Mouse (Mus musculus) neural tube, embryonic 13.5 days (tissue): ENCODE measurements at regions not wholly inside any gene's neighbourhood (a gene's known extent, or its start where the extent isn't known, plus 50 kb on each side); places are given as distances from the start of the nearest gene placed in this dataset.

Source experiments
- ATAC-seq: fragments of 200-750 bp; cut with Nextera tagmentation; 2 replicates; pipeline ENCODE4 v1.8.0; 2017; ENCODE audit warnings: low read depth, mild to moderate bottlenecking, moderate TSS enrichment, moderate library complexity
- H3K27ac ChIP-seq: fragments of 300-500 bp; sonication (generic); replicated peaks from 2 replicates; pipeline ENCODE4 v1.5.1; 2015; ENCODE audit warnings: moderate library complexity, mild to moderate bottlenecking, inconsistent platforms
- H3K27me3 ChIP-seq: fragments of 300-500 bp; sonication (generic); 2 replicates; pipeline ENCODE4 v1.6.1; 2015; ENCODE audit warnings: mild to moderate bottlenecking, inconsistent platforms
- H3K36me3 ChIP-seq: fragments of 300-500 bp; sonication (generic); 2 replicates; pipeline ENCODE4 v1.6.1; 2015; ENCODE audit warnings: mild to moderate bottlenecking, inconsistent platforms
- H3K4me1 ChIP-seq: fragments of 300-500 bp; sonication (generic); replicated peaks from 2 replicates; pipeline ENCODE4 v1.6.1; 2015; ENCODE audit warnings: inconsistent platforms
- H3K4me2 ChIP-seq: fragments of 300-500 bp; sonication (generic); 2 replicates; pipeline ENCODE4 v1.6.1; 2015; ENCODE audit warnings: inconsistent platforms, mild to moderate bottlenecking, moderate library complexity
- H3K4me3 ChIP-seq: fragments of 300-500 bp; sonication (generic); 2 replicates; pipeline ENCODE4 v1.5.1; 2015; ENCODE audit warnings: mild to moderate bottlenecking, inconsistent platforms
- H3K9ac ChIP-seq: fragments of 300-500 bp; sonication (generic); 2 replicates; pipeline ENCODE4 v1.6.1; 2015; ENCODE audit warnings: moderate library complexity, mild to moderate bottlenecking, inconsistent platforms
- H3K9me3 ChIP-seq: fragments of 300-500 bp; sonication (generic); 2 replicates; pipeline ENCODE4 v1.6.1; 2016; ENCODE audit warnings: inconsistent platforms
- WGBS: fragments of 180-500 bp; shearing (Covaris S2); methylation state at CpG from one replicate; pipeline ENCODE4 v1.1.7; 2015; 5-methylcytosine and 5-hydroxymethylcytosine counted together

DNA sequence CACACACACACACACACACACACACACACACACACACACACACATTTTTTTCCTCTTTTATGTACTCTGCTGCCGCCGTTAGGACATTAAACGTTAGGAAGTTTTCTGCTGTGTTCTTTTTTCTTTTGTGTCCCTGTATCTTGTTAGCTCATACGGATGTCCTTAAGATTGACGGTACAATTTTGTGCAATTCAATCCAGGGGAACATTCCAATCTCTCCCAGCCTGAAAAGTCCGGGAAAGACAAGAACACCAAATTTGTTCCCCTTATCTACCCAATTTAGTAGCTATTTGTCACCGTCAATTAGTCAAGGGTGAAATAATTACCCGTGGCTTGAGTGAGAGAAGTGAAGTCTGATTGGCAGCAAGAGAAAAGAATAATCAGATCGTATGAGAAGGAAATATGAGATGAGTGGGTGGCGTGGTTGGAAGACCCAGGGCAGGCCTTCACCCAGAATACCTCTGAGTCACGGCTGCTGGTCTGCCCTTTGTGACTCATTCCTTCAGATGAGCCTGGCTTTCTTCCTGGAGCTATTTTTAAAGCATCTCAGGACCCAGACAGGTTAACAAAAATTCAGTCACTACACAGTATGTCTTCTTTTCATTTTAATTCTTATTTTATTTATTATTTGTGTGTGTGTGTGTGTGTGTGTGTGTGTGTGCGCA, 318.4 kb downstream of the Insig2 start:
- no peaks in the 10 kb centered on the region for H3K36me3 ChIP-seq
- WGBS, result 46% methylated on average over 12 of the region's 12 CpGs
- no peak overlapping the region for H3K4me2 ChIP-seq
- H3K4me3 ChIP-seq, result no peak overlapping the region
- no peak overlapping the region for H3K9ac ChIP-seq
- 0 out of 2 replicates have a peak, but pooled peaks cover 3% of the 10 kb centered on the region for H3K9me3 ChIP-seq
- no peaks in the 10 kb centered on the region for H3K4me1 ChIP-seq
- no peak overlapping the region for H3K27ac ChIP-seq
- no peak for ATAC-seq
- no peaks in the 10 kb centered on the region for H3K27me3 ChIP-seq

DNA sequence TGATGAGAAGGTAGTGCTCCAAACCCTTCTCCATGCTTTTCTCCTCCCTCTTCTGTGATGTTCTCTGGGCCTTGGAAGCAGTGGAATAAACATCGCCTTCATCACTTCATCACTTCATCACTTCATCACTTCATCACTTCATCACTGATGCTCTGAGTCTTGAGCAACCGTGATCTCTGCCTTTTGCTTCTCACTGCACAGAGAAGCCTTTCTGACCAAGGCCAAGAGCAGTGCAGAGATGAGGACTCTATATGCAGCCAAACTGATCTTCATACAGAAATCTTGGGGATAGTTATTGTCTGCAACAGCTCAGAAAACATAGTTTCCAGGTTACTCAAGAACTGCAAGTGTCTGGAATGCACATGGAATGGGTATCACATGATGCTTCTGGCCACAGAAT, 303.0 kb downstream of the Insig2 start:
- H3K9me3 ChIP-seq, result no peaks in the 10 kb centered on the region
- H3K4me2 ChIP-seq, result no peak overlapping the region
- 95% methylated on average over 2 of the region's 2 CpGs for WGBS

DNA sequence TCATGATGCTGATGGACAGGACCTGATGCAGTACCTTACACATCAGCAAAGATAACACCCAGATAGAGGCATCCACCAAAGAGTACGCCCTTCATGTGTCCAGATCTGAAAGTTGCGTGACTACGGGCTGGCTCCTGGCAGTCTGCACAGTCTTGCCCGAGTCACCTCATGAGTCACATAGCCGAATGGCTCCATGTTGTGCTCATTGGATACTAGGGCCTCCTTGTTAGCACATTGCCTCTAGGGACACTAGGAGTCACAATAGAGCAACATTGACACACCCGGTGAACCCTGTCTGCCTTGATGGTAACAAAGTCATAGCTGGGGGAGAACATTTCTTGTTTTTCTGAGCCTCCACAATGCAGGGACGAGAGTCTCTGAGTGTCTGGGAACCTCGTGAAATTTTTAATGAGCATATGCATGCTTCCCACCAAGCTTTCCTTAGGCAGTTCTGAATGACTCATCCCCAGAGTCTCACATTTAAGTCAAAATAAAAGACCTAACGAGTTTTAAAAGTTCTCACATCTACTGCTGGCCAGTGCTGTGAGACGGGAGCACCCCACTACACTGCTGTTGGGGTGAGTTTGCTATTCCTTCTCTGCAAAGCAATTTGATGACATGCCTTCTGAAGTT, 297.5 kb downstream of the Insig2 start:
- Histone ChIP-seq H3K9me3 (no peaks in the 10 kb centered on the region), H3K4me1 (no peaks in the 10 kb centered on the region), H3K4me3 (no peak overlapping the region), H3K4me2 (no peak overlapping the region), H3K27ac (no peak overlapping the region), H3K9ac (no peak overlapping the region), H3K36me3 (no peaks in the 10 kb centered on the region), H3K27me3 (0 out of 2 replicates have a peak, but pooled peaks cover 4% of the 10 kb centered on the region)
- 89% methylated on average over 10 of the region's 10 CpGs for WGBS
- no peak for ATAC-seq

More for the DNA sequence above, 303.0 kb downstream of the Insig2 start:
- Histone ChIP-seq H3K27me3 (no peaks in the 10 kb centered on the region), H3K4me3 (no peak overlapping the region), H3K36me3 (no peaks in the 10 kb centered on the region), H3K27ac (no peak overlapping the region), H3K4me1 (no peaks in the 10 kb centered on the region), H3K9ac (no peak overlapping the region)
- no peak for ATAC-seq

DNA sequence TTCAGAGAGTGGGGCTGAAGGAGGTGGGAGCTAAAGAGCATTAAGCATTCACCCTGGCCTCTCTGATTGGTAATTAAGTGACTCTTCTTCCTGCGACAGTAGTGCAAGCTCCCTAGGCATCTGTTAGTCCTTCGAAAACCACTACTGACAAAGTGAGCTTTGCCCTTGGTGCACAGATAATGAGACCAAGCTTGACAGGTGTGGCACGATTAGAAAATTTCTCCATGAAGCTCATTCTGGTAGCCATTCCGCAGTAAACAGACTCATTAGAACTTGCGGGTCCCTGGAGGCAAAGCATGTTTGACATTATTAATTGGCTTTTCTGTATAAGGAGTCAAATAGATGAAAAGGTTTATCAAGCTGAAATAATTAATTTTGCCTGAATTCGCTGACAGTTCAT, 285.8 kb downstream of the Insig2 start:
- Histone ChIP-seq H3K4me3 (no peak overlapping the region), H3K4me1 (peaks cover 11% of the 10 kb centered on the region), H3K27me3 (peaks cover 77% of the 10 kb centered on the region), H3K9me3 (no peaks in the 10 kb centered on the region), H3K4me2 (no peak overlapping the region), H3K36me3 (no peaks in the 10 kb centered on the region), H3K9ac (no peak overlapping the region), H3K27ac (no peak overlapping the region)
- WGBS, result 59% methylated on average over 6 of the region's 6 CpGs
- ATAC-seq, result no peak

DNA sequence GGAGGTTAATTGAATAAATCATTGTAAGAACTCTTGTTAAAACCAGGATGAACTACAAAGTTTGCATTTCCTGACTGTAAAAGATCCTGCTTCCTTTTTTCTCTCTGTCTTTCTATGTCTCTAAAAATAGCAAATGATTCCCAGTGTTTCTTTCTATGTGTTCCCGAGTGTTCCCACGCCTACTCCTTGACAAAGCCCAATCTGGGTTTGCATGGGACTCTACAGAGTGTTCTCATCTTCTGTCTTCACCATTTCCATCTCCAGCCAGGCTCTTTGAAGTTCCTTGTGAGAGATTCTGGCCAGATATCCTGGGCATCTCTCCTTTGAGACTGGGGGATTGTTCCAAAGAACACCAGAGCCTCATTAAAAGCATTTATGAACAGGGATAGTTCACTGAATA, 285.0 kb downstream of the Insig2 start:
- Histone ChIP-seq H3K4me3 (no peak overlapping the region), H3K9me3 (no peaks in the 10 kb centered on the region), H3K4me2 (no peak overlapping the region), H3K27ac (no peak overlapping the region), H3K4me1 (peaks cover 19% of the 10 kb centered on the region), H3K27me3 (peaks cover 79% of the 10 kb centered on the region), H3K9ac (no peak overlapping the region), H3K36me3 (no peaks in the 10 kb centered on the region)
- ATAC-seq, result no peak
- 79% methylated on average over 2 of the region's 2 CpGs for WGBS

DNA sequence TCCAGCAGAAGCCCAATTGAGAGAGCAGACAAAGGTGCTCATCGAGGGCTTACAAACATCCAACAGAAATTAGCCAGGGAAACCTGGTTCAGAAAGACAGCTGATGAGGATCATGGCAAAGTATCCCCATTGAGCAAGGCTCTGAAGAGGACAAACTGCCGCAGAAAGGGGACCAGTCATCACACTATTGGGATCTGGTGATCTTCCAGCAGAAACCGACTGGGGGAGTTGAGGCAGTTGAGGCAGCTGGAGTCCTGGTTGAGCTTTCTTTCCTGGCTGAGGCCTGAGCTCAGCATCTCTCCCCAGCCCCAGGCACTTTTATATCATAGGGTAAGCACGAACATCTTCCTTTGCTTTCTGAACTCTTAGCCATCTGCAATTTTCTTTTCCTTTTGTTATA, 282.7 kb downstream of the Insig2 start:
- H3K4me1 ChIP-seq, result peaks cover 30% of the 10 kb centered on the region
- H3K9ac ChIP-seq, result no peak overlapping the region
- no peak for ATAC-seq
- 84% methylated on average over 4 of the region's 4 CpGs for WGBS
- no peaks in the 10 kb centered on the region for H3K9me3 ChIP-seq
- no peak overlapping the region for H3K4me2 ChIP-seq
- no peak overlapping the region for H3K4me3 ChIP-seq
- no peaks in the 10 kb centered on the region for H3K36me3 ChIP-seq
- H3K27me3 ChIP-seq, result peaks cover 82% of the 10 kb centered on the region
- H3K27ac ChIP-seq, result no peak overlapping the region

DNA sequence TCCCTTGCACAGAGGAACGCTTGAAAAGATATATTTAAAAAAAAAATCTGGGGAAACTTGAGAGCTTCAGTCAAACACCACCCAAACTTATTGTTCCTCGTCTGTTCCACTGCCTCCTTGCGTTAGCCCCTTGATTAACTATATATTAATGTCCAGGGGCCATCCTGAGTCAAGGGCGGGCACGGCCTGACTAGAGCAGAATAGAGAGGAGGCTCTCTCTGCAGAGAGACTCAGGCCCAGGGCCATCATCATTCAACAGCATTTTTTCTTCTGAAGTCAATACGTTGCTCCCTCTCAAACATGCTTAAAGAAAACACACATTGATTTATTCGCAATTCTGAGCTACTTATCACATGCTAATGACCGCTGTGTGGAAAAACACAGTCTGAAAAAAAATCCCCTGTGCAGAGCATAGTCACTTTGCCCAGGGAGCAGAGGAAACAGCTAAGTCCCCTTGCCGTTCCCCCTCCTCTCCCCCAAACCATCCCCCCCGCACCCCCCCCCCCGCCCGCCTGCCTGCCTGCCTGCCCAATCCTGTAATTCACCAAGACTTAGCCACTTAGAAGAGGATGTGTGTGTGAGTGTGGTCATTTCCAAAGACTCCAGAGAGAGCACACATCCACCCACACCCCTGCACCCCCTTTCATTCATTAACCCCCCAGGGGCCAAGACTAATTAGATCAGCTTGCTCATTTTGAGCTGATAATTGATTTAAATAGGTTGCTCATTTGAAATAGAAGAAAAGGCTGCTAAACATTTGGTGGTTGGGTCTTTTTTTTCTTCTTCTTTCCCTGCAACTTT, 281.5 kb downstream of the Insig2 start:
- Histone ChIP-seq H3K27me3 (peaks cover 83% of the 10 kb centered on the region), H3K27ac (no peak overlapping the region), H3K9me3 (no peaks in the 10 kb centered on the region), H3K36me3 (no peaks in the 10 kb centered on the region), H3K4me2 (no peak overlapping the region), H3K4me3 (no peak overlapping the region), H3K4me1 (peaks cover 30% of the 10 kb centered on the region), H3K9ac (no peak overlapping the region)
- WGBS, result 15% methylated on average over 11 of the region's 12 CpGs
- peak; percentile 89 for ATAC-seq

DNA sequence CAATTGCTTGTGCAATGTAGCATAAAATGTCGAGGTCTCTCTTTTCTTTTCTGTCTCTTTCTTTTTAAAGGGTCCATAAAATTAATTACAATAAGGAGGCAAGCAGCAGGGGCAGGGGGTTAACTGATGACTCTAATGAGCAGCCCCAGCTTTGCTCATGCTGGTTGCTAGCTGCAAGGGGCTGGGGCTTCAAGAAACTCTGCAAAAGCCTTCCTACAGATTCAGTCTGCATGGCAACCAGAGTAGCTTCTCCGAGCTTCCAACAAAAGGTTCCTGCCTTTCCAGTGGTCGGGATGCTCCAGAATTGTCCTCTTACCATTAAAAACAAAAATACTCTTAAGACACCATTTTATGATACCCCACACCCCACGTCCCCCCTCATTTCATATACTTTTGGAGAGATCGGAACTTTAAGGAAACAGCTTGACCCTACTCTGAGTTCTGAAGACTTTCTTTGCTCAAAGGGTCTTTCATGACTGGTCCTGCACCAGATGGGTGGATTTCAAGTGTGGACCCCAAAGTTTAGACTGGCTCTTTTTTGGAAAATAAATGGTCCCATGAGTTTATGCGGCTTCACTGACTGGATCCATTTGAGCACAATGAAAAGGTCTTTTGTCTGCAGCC, 280.8 kb downstream of the Insig2 start:
- ATAC-seq, result peak; percentile 79
- Histone ChIP-seq H3K27ac (no peak overlapping the region), H3K4me3 (no peak overlapping the region), H3K4me1 (peaks cover 30% of the 10 kb centered on the region), H3K36me3 (no peaks in the 10 kb centered on the region), H3K4me2 (no peak overlapping the region), H3K9ac (no peak overlapping the region), H3K9me3 (no peaks in the 10 kb centered on the region), H3K27me3 (peaks cover 83% of the 10 kb centered on the region)
- 20% methylated on average over 6 of the region's 6 CpGs for WGBS

DNA sequence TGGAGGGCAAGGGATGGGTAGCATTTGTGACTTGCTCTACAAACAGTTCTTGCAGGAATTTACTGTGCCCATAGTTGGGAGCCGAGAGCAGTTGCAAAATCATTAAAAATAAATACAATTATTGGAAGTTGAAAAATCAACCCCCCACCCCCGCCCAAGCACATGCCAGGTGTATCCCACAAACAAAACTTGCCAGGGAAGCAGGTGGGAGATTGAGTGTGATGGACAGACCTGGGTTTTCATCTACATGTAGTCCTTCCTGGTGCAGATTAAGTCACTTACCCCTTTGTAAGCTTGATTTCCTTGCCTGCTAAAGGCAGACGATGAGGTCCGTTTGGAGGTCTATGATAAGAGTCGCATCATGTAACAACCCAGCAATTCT, 280.3 kb downstream of the Insig2 start:
- 62% methylated on average over 5 of the region's 5 CpGs for WGBS
- Histone ChIP-seq H3K27me3 (peaks cover 86% of the 10 kb centered on the region), H3K4me2 (no peak overlapping the region), H3K36me3 (no peaks in the 10 kb centered on the region), H3K27ac (no peak overlapping the region), H3K4me3 (no peak overlapping the region), H3K9me3 (no peaks in the 10 kb centered on the region), H3K4me1 (peaks cover 30% of the 10 kb centered on the region), H3K9ac (no peak overlapping the region)
- no peak for ATAC-seq

DNA sequence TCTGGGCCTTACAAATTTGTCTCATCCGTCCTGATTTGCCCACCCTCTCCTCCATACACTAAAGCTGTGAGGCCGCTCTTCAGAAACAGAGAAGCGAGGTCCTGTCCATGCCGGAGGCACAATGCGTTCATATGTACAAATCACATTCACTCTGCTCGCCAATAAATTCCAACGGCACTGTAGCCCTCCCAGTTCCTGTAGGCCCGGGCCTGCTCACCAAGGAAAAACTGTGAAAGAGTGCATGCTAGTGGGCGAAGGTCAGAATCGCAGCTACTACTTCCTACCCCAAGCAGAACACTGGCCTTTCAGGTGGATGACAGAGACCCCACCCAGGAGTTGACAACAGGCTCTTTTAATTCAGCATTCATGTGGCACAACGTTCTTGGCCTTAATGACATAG, 278.7 kb downstream of the Insig2 start:
- Histone ChIP-seq H3K27ac (no peak overlapping the region), H3K36me3 (no peaks in the 10 kb centered on the region), H3K9me3 (no peaks in the 10 kb centered on the region), H3K4me2 (no peak overlapping the region), H3K4me1 (peaks cover 30% of the 10 kb centered on the region), H3K27me3 (peaks cover 86% of the 10 kb centered on the region), H3K9ac (no peak overlapping the region), H3K4me3 (no peak overlapping the region)
- ATAC-seq, result 0 out of 2 replicates have a peak, but pooled peaks have one; percentile 54
- 20% methylated on average over 11 of the region's 11 CpGs for WGBS

DNA sequence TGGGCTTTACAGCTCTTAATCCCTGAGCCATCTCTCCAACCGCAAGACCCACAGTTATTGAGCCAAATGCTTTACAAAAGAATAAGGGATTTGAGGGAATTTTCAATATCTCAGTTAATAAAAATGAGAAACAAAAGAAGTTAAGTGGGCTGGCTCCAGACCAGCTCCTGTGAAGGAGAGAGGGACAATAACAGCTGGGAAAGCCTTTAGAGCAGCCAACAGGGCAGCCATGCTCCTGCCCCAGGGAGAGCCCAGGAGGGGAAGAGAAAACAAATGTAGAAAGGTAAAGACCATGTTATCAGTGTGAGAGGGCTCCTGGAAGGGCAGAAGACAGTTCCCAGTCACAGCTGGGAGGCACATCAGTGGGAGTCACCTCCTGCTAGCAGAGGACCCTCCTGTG, 257.8 kb downstream of the Insig2 start:
- H3K36me3 ChIP-seq, result no peaks in the 10 kb centered on the region
- no peak for ATAC-seq
- no peak overlapping the region for H3K9ac ChIP-seq
- no peaks in the 10 kb centered on the region for H3K4me1 ChIP-seq
- H3K4me3 ChIP-seq, result no peak overlapping the region
- no peak overlapping the region for H3K4me2 ChIP-seq
- 82% methylated on average over 1 of the region's 1 CpGs for WGBS
- H3K27ac ChIP-seq, result no peak overlapping the region
- no peaks in the 10 kb centered on the region for H3K9me3 ChIP-seq
- H3K27me3 ChIP-seq, result no peaks in the 10 kb centered on the region; the same call in 1 of the 2 replicates

DNA sequence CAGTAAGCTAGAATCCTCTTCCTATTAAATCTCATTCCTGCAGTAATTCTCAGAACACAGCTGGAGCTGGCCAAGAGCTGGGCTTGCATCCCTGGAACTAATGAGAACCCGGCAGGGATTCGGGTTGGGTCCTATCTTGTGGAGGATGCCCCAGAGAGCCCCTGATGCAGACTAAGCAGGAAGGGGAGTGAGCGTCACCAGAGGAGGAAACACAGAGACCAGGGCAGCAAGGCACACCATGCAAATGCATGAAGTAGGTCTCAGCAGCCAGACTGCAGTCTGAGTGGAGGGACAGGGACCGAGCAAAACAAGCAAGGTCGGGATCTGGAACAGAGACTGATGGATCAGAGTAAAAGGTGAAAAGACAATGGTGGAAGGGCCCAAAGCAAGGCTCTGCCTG, 249.6 kb downstream of the Insig2 start:
- Histone ChIP-seq H3K4me1 (peaks cover 18% of the 10 kb centered on the region), H3K4me3 (no peak overlapping the region), H3K36me3 (no peaks in the 10 kb centered on the region), H3K9ac (no peak overlapping the region), H3K27me3 (no peaks in the 10 kb centered on the region), H3K9me3 (no peaks in the 10 kb centered on the region), H3K4me2 (no peak overlapping the region), H3K27ac (peak overlapping the region; percentile 61)
- WGBS, result 44% methylated on average over 5 of the region's 5 CpGs
- no peak for ATAC-seq
